Mouse (Mus musculus) embryo, embryonic 10.5 days (tissue): ENCODE data around the gene Tbc1d7.

Experiments
- DNase-seq: peaks from one replicate; pipeline ENCODE4 v3.0.0-alpha.2; 2015; ENCODE audit warnings: low spot score

Tbc1d7 gene

DNA sequence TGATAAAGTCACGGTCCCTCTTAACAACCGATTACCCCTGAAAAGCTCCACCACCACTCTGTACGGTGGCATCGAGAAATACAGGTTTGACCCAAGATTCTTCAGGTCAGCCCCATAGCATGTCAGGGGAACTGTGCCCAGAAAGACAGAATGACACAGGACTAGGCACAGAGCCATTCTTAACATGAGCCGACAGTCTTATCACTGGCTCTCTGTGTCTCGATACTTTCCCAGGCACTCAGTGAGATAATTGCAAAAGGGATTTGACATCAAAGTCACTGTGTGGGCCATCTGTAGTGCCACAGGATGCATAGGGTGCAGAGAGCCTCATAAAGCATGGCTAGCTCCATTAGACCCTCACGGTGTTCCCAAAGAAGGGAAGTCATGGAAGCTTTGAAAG lies 37.9 kb downstream of the Tbc1d7 start:
- no peak for DNase-seq

DNA sequence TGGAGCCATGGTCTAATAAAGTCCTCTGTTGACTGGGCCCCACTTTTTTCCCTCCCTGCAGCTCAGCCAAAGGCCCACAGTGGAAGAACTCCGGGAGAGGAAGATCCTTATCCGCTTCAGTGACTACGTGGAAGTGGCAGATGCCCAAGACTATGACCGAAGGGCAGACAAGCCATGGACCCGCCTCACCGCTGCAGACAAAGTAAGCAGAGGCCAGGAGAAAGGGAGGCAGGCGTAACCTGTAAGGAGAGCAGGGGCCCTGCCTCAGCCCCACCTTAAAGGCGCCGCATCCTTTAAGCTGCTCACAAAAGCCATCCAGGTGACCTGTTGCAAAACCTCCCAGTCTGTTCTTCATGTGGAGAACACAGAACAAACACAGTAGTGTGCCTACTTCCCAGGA lies 38.4 kb downstream of the Tbc1d7 start:
- no peak for DNase-seq

DNA sequence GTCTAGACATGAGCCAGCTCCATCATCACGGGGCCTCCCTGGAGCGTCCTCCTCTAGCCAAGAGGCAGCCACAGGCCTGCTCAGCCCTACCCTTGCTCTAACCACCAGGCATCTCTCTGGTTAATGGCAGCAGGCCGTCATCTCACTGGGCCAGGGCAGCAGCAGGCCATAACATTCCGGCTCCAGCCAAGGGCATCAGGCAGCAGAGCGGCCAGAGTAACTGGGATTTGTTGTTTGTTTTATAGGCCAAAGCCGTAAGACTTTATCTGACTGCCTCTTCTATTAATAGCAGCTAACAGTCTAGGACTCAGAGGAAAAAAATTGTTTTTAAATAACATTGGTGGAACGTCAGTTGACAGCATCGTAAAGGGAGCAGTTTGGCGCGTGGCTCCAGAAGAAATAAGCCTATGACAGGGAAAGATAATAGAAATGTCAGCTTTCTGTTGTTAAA lies 39.5 kb downstream of the Tbc1d7 start:
- no peak for DNase-seq

DNA sequence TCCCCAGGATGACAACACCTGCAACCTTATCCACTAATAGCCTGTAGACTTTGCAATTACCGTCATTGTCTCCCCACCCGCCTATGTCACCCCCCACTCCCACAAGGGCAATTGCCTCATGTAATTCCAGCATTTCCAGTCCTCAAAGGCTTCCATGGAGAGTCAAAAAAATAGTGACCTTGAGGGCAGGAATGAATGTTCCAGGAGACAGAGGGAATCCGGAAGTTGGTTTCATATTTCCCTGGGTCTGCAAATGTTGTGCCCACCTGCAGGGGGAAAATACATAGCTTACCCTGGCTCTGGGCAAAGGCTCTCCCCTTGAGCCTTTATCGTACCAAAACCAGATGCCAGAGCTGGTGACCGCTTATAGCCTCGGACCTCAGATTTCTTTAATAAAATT lies 41.1 kb downstream of the Tbc1d7 start:
- peak; percentile 53 for DNase-seq

DNA sequence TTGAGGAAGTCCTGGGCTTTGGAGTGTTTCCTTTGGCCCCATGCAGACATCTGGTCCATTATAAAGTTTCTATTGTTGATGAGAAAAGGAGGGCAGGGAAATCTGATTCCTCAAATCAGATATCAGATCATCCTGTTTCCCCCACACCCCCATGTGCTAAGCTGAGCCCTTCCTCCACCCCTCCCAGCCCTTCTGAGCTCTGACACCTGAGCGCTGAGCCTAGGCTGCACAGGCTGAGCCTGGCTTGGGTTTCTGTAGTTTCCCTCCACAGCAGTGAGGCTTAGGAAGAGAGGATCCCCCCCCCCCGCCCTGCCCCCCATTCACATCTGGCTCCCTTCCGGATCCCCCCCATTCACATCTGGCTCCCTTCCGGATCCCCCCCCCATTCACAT lies 46.6 kb downstream of the Tbc1d7 start:
- DNase-seq = no peak

DNA sequence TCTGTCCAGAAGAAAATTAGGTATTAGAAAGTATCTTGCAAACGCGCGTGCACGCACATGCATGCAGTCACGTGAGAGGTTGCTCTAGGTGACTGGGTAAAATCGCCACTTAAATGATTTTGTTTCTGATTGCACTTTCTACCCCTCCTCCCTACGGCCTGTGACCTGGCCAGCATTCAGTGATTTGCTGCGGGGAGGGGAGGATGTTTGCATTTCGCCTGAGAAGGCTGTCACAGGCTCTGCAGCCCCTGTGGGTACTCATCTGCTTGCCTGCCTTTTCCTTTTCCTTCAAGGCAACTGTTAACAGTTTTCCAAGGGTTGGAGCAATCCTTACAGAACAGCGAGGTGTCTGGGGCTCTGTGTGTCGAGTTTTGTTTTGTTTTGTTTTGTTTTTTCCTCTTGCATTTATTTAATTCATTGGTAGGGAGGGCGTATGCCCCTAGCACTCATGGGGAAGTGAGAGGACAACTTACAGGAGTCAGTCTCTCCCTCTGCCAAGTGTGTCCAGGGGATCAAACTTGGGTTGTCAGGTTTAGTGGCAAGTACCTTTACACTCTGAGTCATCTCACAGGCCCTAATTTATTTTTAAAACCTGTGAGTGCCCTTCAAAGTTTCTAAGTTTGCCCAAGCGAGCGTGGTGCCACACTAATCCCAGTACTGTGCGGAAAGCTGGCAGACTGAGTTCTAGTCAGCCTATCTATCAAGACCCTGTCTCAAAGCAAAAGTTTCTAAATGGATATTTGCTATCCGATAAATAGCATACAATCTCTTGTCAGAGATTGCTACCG lies 47.2 kb downstream of the Tbc1d7 start:
- DNase-seq = peak; percentile 30

DNA sequence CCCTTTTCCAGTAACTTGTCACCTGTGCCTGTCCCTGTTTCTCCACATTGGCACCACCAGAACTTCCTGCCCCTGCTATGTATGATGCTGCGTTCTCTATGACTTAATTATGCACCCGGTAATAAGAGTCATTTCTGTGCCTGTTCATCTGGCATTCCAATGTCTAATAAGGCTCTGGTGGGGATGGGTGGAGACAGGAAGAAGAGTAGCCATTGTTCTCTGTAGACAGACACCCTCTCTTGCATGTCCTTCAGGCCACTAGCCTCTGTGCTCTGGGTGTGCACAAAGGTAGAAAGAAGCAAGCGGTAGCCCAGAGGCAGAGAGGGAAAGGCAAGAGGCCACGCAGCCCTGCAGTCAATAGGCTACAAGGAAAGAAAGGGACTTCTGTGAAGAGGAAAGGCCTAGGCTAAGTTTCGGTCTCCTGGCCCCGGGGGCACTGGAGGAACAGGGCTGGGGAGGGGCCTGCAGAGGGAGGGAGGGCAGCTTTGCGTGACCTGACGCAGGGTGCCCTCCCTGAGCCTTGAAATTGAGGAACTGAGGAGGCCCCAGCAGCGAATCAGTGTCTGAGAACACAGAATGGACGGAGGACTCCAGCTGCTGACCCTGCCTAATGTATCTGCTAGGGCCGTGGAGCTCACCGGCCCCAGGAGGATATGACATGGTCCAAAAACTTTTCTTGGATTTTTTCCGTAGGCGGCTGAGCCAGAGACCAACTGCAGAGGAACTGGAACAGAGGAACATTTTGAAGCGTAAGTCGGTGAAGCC lies 48.8 kb downstream of the Tbc1d7 start:
- DNase-seq = no peak

DNA sequence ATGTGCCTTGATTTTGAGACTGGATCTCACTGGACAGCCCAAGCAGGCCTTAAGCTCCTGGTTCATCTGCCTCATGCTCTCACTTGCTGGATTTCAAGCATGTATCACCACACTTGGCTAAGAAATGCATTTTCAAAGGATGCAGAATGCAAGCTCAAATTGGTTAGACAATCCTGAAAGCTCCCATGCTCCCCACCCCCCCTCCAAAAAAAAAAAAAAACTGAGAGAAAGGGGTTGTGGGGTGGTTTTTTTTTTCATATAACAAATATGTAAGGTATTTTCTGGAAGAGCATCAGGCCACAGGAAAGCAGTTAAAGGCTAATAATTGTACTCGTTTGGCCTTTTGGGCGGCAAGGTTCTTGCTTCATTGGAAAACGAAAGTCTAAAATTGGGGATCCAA lies 58.2 kb downstream of the Tbc1d7 start:
- DNase-seq = no peak

DNA sequence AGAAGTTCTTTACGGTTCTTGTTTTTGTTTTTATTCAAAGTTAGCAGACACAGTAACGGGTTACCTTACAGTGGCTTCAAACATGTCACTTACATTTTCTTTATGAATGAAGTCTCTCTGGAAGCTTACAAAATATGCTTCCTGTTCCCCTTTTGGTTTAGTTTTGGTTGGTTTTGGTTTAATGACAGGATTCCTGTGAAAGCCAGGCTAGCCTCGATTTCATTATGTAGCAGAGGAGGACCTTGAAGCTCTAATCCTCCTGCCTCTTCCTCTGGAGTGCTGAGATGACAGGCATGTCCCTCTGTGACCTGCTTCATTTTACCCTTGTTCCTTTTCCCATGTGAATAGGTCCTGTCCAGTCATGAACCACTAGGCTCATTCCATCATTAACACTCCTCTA lies 58.6 kb downstream of the Tbc1d7 start:
- no peak for DNase-seq

DNA sequence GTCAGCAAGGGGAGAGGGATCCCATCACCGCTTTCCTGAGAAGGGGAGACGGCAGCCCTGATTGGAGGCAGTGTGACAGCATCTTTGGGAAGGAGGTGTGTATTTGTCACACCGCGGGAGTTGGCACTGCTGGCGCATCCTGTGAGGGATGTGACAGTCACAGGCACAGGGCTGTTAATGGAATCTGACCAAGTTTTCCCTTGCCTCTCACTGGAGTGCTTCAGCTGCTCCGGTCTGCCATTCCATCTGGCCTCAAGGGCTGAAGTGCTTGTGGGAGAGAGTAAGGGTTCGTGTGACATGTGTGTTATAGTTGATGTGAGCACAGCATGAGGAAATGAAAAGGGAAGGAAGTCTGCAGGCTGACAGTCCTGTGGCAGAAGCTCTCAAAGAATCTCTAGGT lies 59.0 kb downstream of the Tbc1d7 start:
- no peak for DNase-seq

DNA sequence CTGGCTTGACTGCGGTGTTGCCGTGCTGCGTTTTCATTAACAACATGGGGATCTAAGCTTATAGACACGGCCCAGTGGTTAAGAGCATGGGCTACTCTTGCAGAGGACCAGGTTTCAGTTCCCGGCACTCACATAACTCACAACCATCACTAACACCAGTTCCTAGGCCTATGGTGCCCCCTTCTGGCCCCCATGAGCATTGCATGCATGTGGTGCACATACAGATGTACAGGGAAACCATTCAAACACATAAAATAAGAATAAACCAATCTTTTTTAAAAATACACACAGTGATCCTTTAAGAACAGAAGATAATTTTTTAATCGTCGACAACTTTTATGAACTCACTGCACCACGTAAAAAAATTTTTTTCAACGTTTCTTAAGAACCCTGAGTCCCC lies 66.8 kb downstream of the Tbc1d7 start:
- DNase-seq = no peak

DNA sequence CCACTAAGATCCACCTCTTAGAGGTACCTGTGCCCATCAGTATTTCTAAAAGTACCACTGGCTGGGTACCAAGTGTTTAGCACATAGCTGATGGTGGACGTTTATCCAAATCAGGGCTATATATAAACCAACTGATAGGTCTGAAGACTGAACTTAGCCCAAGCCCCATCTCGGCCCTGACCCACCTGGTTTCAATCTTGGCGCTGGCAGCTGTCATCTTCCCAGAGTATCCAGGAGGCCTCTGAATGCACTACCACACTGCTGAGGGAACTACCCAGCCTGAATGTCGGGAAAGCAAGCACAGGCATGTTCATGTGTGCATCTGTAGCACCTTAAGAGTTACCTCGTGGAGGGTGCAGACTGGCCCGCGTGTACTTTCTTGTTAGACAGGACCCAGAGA lies 68.4 kb downstream of the Tbc1d7 start:
- no peak for DNase-seq
